Mouse (Mus musculus) stomach, embryonic 15.5 days (tissue): ENCODE data around the gene C4b. TPM values are rescaled to one million over a fixed set of nuclear protein-coding genes. Genes with fewer than 3 reads are reported as not detected.
A peak's percentile ranks its signal among the peaks of the same experiment; 100 is the strongest.

Experiments
- ATAC-seq: fragments of 200-750 bp; cut with Nextera tagmentation; 2 replicates; pipeline ENCODE4 v1.8.0; 2017; ENCODE audit warnings: low read depth, moderate number of reproducible peaks, moderate TSS enrichment; ENCODE audit not compliant: insufficient read depth, low FRiP score
- H3K27ac ChIP-seq: fragments of 300-500 bp; sonication (generic); 2 replicates; pipeline ENCODE4 v1.5.1; 2015; ENCODE audit warnings: mild to moderate bottlenecking, inconsistent platforms
- H3K27me3 ChIP-seq: fragments of 300-500 bp; sonication (generic); replicated peaks from 2 replicates; pipeline ENCODE4 v1.6.1; 2015; ENCODE audit warnings: inconsistent platforms
- H3K36me3 ChIP-seq: fragments of 300-500 bp; sonication (generic); 2 replicates; pipeline ENCODE4 v1.6.1; 2015; ENCODE audit warnings: inconsistent platforms
- H3K4me1 ChIP-seq: fragments of 300-500 bp; sonication (generic); 2 replicates; pipeline ENCODE4 v1.6.1; 2015; ENCODE audit warnings: inconsistent platforms
- H3K4me2 ChIP-seq: fragments of 300-500 bp; sonication (generic); 2 replicates; pipeline ENCODE4 v1.6.1; 2015; ENCODE audit warnings: mild to moderate bottlenecking, inconsistent platforms
- H3K4me3 ChIP-seq: fragments of 300-500 bp; sonication (generic); replicated peaks from 2 replicates; pipeline ENCODE4 v1.5.1; 2015; ENCODE audit warnings: inconsistent platforms
- H3K9ac ChIP-seq: fragments of 300-500 bp; sonication (generic); 2 replicates; pipeline ENCODE4 v1.6.1; 2015; ENCODE audit warnings: inconsistent platforms
- H3K9me3 ChIP-seq: fragments of 300-500 bp; sonication (generic); 2 replicates; pipeline ENCODE4 v1.6.1; 2016; ENCODE audit warnings: inconsistent platforms
- WGBS: fragments of 180-500 bp; shearing (Covaris S2); methylation state at CpG from one replicate; pipeline ENCODE4 v1.1.7; 2015; 5-methylcytosine and 5-hydroxymethylcytosine counted together
- polyA plus RNA-seq: library from polyadenylated mRNA; unstranded; fragments of >200 nt; fragmentation: Nextera tagmentation; extraction: Ambion mirVana; gene quantifications from 2 replicates; pipeline ENCODE4 v1.2.1, GENCODE M21; 2015

The C4b gene
- polyA plus RNA-seq, 1 experiment from 2014 or later = 0.65 TPM

DNA sequence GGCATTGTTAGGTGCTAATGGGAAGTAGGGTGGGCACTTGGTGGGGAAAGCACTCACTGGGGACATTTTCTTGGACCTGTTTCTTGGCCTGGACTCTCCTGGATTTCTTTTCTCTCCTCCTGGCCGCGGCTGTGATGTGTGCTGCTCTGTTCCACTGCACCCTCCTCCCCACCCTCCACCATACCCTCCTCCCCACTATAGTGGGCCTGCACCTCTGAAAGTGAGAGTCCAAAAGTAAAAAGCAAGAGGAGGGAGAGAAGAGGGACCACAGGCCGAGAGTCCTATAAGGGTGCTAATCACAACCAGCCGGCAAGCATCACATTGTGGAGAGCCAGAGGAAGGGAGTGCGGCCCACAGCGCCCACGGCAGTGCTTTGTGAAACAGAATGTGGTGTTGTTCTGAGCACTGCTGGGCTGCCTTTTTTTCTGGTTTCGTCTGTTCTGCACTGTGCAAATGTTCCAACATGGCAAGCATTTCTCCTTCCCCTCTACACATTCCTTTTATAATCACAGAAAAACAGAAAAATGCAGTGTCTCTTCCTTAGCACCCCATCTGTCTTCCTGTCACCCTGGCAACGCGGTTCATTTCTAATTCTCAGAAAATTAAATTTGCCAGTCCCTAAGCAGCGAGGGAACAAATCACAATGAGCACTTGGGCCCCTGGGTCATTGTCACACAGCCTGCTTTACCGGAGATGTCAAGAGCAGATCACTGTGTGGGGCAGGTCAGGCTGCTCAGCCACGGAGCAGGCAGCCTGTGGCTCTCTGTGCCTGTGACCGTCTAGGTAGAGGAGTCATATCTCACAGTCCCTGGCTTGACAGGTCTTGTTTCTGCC lies 43.9 kb downstream of the C4b start:
- no peaks in the 10 kb centered on the region for H3K27me3 ChIP-seq
- no peak; the same call in 1 of the 2 replicates for ATAC-seq
- H3K27ac ChIP-seq = no peak overlapping the region
- no peak overlapping the region for H3K4me3 ChIP-seq
- no peaks in the 10 kb centered on the region for H3K36me3 ChIP-seq
- H3K4me2 ChIP-seq = no peak overlapping the region
- H3K9me3 ChIP-seq = no peaks in the 10 kb centered on the region
- H3K9ac ChIP-seq = no peak overlapping the region
- no peaks in the 10 kb centered on the region for H3K4me1 ChIP-seq
- WGBS = 40% methylated on average over 14 of the region's 14 CpGs

DNA sequence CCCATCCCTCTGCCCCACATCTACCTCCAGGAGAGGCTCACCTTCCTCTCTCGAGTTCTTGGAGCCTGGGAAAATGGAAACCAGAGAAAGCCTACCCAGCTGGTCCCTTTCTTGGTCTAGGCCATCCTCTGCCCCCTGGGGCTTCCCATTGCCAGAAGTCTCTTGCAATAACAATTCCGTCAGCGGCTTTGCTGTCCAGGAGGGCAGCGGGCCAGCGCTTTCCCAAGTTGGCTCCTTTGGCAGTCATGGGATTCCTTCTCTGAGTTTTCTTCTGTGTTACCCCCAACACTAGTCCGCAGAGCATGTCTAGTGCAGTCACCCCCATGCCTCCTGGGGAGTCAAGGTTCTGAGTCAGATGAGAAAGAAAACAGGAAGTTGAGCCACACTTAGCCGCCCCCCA lies 50.8 kb downstream of the C4b start:
- Histone ChIP-seq H3K9me3 (no peaks in the 10 kb centered on the region), H3K4me3 (no peak overlapping the region), H3K9ac (no peak overlapping the region), H3K4me2 (no peak overlapping the region), H3K27me3 (no peaks in the 10 kb centered on the region), H3K27ac (no peak overlapping the region), H3K4me1 (no peaks in the 10 kb centered on the region), H3K36me3 (no peaks in the 10 kb centered on the region)
- no peak for ATAC-seq
- 74% methylated on average over 7 of the region's 7 CpGs for WGBS

DNA sequence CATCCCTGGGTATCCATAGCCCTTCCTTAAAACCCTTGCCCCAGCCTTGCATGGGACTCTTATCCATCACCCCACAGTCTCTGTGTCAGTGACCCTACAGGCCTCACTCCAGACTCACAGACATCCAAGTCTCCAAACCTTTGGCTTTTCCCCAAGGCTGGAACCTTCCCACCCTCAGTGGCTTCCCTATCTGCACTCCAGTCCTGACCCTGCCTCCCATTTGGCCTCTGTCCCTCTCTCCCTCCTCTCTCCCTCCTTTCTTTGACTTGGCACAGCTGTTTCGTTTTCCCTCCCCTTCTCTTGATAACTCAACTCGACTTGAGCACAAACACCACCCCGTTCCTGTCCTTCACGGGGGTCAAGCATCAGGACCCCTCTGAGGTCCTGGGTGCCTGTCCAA lies 53.2 kb downstream of the C4b start:
- no peak for ATAC-seq
- Histone ChIP-seq H3K9ac (no peak overlapping the region), H3K27ac (no peak overlapping the region), H3K4me1 (peaks cover 8% of the 10 kb centered on the region), H3K4me3 (no peak overlapping the region), H3K9me3 (no peaks in the 10 kb centered on the region), H3K4me2 (no peak overlapping the region), H3K27me3 (no peaks in the 10 kb centered on the region), H3K36me3 (no peaks in the 10 kb centered on the region)
- 46% methylated on average over 4 of the region's 4 CpGs for WGBS

DNA sequence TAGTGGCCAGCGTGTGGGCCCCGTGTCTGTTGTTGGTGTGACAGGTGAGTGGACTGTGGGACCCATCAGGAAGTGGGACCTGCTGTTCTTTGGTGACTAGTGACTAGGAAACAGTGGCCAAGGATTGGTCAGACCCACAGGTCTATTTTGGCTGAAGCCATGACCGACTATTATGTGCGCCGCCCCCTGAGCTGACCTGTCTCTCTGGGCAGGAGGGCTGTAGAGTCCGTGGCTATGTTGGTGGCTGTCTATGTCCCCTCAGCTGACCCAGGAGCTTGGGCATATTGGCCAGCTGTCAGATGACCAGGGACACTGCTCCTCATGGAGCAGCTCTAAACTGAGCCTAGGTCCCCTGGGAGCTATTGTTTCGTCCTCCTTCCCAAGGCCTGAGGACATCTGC lies 54.8 kb downstream of the C4b start:
- Histone ChIP-seq H3K36me3 (no peaks in the 10 kb centered on the region), H3K27me3 (no peaks in the 10 kb centered on the region), H3K4me3 (no peak overlapping the region), H3K4me2 (no peak overlapping the region), H3K9ac (no peak overlapping the region), H3K4me1 (peaks cover 22% of the 10 kb centered on the region), H3K27ac (no peak overlapping the region), H3K9me3 (no peaks in the 10 kb centered on the region)
- WGBS = 89% methylated on average over 7 of the region's 7 CpGs
- ATAC-seq = no peak

DNA sequence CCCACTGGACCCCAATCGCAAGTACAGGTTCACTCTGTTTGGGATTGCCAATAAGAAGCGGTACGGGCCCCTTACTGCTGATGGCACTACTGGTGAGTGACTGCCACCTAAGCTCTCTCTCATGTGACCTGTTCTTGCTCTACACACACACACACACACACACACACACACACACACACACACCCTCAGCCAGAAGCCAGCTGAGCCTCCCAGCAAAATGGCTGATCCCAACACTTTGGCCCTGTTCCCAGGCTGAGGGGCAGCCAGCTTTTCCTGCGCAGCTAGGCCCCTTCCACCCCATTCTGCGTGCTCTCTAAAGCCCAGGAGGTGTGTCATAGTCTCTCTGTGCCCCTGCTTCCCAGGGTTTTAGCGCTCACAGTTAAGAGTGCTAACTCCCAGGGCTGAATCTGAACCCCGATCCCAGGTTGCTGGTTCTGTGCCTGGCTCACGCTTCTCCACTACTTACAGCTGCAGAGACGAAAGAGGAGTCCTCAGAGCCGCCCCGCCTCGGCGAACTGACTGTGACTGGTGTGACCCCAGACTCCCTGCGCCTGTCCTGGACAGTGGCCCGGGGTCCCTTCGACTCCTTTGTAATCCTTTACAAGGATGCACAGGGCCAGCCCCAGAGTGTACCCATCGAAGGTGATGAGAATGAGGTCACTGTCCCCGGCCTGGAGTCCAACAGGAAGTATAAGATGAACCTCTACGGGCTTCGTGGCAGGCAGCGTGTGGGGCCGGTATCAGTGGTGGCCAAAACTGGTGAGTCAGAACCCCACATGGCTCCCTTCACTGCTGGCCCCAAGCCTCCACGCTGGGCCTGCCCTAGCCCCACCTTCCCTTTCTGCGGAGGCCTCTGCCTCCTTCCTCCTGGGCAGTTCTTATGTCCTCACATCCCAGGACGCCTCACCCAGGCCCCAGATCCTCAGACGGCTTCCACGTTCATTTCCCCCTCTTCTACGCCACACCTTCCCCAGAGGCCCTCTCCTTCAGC lies 58.3 kb downstream of the C4b start:
- H3K27me3 ChIP-seq = peaks cover under 1% of the 10 kb centered on the region; the same call in 1 of the 2 replicates
- peaks cover 37% of the 10 kb centered on the region for H3K4me1 ChIP-seq
- no peak overlapping the region for H3K9ac ChIP-seq
- WGBS = 63% methylated on average over 28 of the region's 28 CpGs
- H3K27ac ChIP-seq = peak overlapping the region; percentile 67
- no peaks in the 10 kb centered on the region for H3K36me3 ChIP-seq
- no peaks in the 10 kb centered on the region for H3K9me3 ChIP-seq
- no peak overlapping the region for H3K4me2 ChIP-seq
- no peak overlapping the region for H3K4me3 ChIP-seq
- ATAC-seq = peak; percentile 11; the same call in 1 of the 2 replicates

DNA sequence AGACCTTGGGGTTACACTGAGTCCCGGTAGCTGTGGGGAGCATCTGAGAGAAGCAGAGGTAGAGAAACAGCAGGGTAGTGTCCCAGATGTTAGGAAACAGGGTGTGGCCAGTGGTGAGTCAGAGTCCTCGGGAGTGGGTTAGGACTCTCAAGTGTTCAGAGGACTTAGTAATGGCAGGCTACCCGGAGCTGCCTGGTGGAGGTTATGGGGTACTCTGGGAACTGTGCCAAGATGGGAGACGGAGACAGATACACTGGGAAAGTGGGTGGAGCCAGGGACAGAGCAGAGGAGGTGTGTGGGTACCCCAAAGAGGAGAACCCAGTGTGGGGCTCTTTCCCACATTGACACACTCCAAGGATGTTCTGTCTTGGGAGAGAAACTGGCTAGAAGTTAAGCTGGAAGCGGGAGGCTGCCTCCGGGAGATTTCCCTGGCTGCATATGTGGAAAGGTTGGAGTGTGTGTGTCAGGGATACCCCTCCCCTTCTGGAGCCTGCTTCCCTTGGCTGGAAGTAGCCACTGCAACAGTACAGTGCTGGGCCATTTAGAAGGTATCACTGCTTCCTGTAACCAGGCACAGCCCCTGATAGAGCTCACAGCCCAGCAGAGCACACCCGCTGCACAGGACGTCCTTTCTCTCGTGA lies 59.3 kb downstream of the C4b start:
- H3K4me2 ChIP-seq = no peak overlapping the region
- peak overlapping the region; percentile 63 for H3K27ac ChIP-seq
- H3K27me3 ChIP-seq = peaks cover 11% of the 10 kb centered on the region; the same call in 1 of the 2 replicates
- no peak overlapping the region for H3K4me3 ChIP-seq
- WGBS = 39% methylated on average over 9 of the region's 9 CpGs
- H3K9me3 ChIP-seq = no peaks in the 10 kb centered on the region
- no peaks in the 10 kb centered on the region for H3K36me3 ChIP-seq
- ATAC-seq = peak; percentile 34; the same call in 1 of the 2 replicates
- H3K4me1 ChIP-seq = peaks cover 37% of the 10 kb centered on the region
- no peak overlapping the region for H3K9ac ChIP-seq

DNA sequence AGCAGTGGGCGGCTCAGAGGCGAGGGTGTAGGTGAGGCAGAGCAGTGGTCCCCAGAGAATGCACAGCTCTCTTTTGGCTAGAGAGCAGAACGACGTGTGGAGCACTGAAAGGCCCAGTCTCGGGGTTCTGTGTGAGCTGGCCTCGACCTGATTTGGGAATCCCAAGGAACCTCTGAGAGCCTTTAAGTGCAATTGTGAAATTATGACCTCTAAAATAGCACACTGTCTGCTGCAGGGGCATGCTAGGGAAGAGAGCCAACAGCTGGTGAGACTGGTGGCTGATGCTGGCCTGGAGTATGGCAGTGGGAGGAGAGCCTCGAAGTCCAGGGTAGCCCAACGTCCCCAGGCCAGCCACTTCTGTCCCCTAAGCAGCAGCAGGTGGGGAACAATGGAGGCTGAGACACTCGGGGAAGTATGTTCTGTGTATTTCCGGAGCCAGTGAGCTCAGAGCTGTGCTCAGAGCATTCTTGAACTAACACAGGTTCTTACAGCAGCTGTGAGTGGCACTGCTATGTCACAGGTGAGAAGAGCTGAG lies 59.9 kb downstream of the C4b start:
- H3K36me3 ChIP-seq = no peaks in the 10 kb centered on the region
- H3K27ac ChIP-seq = peak overlapping the region; percentile 63
- H3K9me3 ChIP-seq = no peaks in the 10 kb centered on the region
- no peak overlapping the region for H3K4me2 ChIP-seq
- peaks cover 14% of the 10 kb centered on the region; the same call in 1 of the 2 replicates for H3K27me3 ChIP-seq
- 69% methylated on average over 10 of the region's 10 CpGs for WGBS
- peaks cover 37% of the 10 kb centered on the region for H3K4me1 ChIP-seq
- no peak for ATAC-seq
- no peak overlapping the region for H3K9ac ChIP-seq
- H3K4me3 ChIP-seq = no peak overlapping the region

DNA sequence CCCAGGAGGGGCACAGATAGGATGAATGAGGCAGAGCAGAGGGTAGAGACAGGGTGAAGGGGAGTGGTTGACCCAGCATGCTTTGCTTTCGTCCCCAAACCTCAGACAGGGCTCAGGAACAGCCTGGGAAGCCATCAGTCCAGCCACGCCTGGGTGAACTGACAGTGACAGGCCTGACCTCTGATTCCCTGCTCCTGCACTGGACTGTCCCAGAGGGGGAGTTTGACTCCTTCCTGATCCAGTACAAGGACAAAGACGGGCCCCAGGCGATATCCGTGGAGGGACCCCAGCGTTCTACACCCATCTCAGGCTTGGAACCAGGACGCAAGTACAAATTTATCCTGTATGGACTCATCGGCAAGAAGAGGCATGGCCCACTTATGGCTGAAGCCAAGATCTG lies 60.5 kb downstream of the C4b start:
- WGBS = 85% methylated on average over 8 of the region's 8 CpGs
- Histone ChIP-seq H3K27me3 (peaks cover 14% of the 10 kb centered on the region; the same call in 1 of the 2 replicates), H3K9me3 (no peaks in the 10 kb centered on the region), H3K4me2 (no peak overlapping the region), H3K4me3 (no peak overlapping the region), H3K4me1 (peaks cover 37% of the 10 kb centered on the region), H3K36me3 (no peaks in the 10 kb centered on the region), H3K27ac (no peak overlapping the region), H3K9ac (no peak overlapping the region)
- ATAC-seq = no peak

DNA sequence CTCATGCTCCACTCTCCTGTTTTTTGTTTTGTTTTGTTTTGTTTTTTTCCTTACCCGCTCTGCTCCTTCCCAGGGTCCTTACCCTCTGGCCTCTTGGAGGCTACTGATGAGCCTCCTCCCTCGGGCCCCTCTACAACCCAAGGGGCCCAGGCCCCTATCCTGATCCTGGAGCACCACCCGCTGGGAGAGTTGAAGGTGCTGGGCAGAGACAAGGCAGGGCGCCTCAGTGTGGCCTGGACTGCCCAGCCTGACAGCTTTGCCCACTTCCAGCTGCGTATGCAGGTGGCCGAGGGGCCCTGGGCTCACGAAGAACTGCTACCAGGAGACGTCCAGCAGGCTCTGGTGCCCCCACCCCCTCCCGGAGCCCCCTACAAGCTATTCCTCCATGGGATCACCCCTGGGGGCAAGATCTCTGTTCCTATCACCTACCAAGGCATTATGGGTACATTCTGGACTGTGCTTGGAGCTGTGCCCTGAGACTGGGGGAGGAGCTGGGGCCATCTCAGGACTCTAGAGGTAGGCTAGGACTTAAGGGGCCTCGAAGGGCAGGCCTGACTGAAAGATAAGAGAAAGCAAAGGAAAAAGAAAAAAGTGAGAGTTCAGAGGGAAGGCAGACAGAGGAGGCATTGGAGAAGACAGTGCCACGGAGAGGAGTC lies 61.7 kb downstream of the C4b start:
- no peak for ATAC-seq
- peaks cover 37% of the 10 kb centered on the region for H3K4me1 ChIP-seq
- H3K36me3 ChIP-seq = no peaks in the 10 kb centered on the region
- no peaks in the 10 kb centered on the region for H3K9me3 ChIP-seq
- H3K4me2 ChIP-seq = no peak overlapping the region
- no peak overlapping the region for H3K27ac ChIP-seq
- H3K9ac ChIP-seq = no peak overlapping the region
- peaks cover 14% of the 10 kb centered on the region; the same call in 1 of the 2 replicates for H3K27me3 ChIP-seq
- WGBS = 63% methylated on average over 11 of the region's 11 CpGs
- H3K4me3 ChIP-seq = no peak overlapping the region

DNA sequence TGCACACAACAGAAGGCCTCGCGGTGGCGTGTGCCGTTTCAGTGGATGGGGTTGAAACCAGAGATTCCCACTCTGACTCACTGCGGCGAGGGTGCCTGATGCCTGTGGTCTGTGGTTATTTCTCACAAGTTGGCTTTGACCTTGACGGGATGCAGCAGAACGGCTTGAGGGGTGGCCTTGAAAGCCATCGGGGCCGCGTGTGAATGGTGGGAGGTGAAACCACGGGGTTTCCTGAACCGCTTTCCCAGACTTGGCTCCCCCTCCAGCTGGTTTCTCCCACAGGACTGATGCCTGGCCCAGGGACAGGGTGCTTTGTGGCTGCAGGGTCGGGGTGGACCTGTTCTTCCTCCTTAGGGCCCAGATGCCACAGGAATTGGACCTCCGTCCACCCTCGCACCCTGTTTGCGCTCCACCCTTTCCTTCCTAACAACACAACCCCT lies 62.5 kb downstream of the C4b start:
- 56% methylated on average over 17 of the region's 17 CpGs for WGBS
- no peaks in the 10 kb centered on the region for H3K36me3 ChIP-seq
- no peak overlapping the region for H3K4me3 ChIP-seq
- H3K27me3 ChIP-seq = peaks cover 17% of the 10 kb centered on the region; the same call in 1 of the 2 replicates
- ATAC-seq = no peak
- peaks cover 37% of the 10 kb centered on the region for H3K4me1 ChIP-seq
- no peak overlapping the region for H3K9ac ChIP-seq
- H3K9me3 ChIP-seq = no peaks in the 10 kb centered on the region
- H3K4me2 ChIP-seq = no peak overlapping the region
- H3K27ac ChIP-seq = 0 out of 2 replicates have a peak overlapping the region, but pooled peaks have one; percentile 16

DNA sequence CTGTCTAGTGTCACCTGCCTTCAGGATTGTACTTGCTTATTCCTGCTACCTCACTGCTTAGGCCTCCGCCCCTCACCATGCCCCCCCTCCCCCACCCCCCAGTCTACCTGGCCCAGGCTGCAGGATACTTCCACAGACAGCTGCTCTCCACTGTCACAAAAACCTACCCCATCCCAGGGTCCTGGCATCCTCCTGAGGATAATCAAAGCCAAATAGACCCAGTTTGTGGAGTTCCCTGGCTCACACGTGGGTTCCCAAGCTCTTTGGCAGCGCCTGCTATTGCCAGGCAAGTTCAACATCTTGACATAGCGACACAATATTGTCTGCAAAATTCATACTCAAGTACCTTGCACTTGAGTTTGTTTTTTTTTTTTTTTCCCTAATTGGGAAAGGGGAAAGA lies 63.1 kb downstream of the C4b start:
- no peaks in the 10 kb centered on the region for H3K9me3 ChIP-seq
- WGBS = 80% methylated on average over 4 of the region's 4 CpGs
- peaks cover 20% of the 10 kb centered on the region; the same call in 1 of the 2 replicates for H3K27me3 ChIP-seq
- H3K4me2 ChIP-seq = no peak overlapping the region
- H3K4me1 ChIP-seq = peaks cover 37% of the 10 kb centered on the region
- no peak for ATAC-seq
- H3K27ac ChIP-seq = no peak overlapping the region
- H3K36me3 ChIP-seq = no peaks in the 10 kb centered on the region
- no peak overlapping the region for H3K9ac ChIP-seq
- H3K4me3 ChIP-seq = no peak overlapping the region
